Mouse (Mus musculus) hindlimb bud, embryonic 11.5 days (tissue): ENCODE results near the gene Cxcr4.
"Not testable (repeated sequence)": the region's sequence is repeated elsewhere in the genome, so short reads cannot be mapped to it uniquely, and the experiment has no call there.

Source experiments
- DNase-seq: peaks from one replicate; pipeline ENCODE4 v3.0.0-alpha.2; 2012; ENCODE audit warnings: low read depth, low spot score; ENCODE audit errors: extremely low spot score

Cxcr4 gene

GRCm38 (mm10) chr1:128600549-128600948 lies 8.5 kb upstream of the Cxcr4 start:
- no peak for DNase-seq

DNA sequence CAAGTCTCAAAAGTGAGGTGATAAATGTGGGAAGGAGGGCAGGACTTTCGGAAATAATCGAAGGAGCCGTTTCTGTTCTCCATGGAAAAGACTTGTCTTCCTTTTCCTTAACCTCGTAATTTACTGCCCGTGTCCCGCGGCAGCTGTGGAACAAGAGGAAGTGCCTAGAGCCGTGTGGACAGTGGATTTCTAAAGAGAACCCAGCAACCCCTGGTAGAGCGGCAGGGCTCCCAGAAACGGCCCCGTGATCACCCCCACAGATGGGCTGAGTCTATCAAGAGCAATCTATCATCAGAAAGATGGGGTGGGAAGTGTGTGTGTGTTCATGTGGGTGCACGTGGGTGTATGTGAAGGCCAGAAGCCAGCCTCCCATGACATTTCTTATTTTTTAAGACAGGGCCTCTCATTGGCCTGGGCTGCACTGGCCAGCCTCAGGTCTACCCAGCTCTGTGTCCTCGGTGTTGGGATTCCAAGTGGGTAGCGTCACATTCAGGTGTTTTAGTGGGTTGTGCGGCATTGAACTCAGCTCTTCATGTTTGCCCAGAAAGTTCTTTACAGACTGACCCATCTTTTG lies 5.2 kb upstream of the Cxcr4 start:
- no peak for DNase-seq

DNA sequence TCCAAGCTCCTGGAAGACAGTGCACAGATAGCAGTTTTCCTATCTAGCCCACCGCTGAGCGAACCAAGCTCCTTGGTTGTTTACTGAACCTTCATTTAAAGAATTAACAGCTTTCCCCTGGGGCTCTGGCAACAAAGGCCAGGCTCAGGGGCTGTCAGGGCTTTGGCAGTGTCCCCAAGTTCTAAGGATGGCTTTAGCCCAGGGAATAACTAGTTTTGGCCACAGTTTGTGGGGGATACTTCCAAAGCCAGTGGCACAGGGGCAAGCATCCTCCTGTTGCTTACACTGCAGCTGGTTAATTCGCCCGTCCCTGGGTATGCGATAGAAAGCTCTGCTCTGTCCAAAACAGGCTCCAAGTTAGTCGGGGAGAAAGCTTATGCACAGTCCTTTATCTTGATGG lies 3.4 kb upstream of the Cxcr4 start:
- DNase-seq: no peak

- no peak for DNase-seq
Observed at GRCm38 (mm10) chr1:128595105-128595420, 3.0 kb upstream of the Cxcr4 start.

DNA sequence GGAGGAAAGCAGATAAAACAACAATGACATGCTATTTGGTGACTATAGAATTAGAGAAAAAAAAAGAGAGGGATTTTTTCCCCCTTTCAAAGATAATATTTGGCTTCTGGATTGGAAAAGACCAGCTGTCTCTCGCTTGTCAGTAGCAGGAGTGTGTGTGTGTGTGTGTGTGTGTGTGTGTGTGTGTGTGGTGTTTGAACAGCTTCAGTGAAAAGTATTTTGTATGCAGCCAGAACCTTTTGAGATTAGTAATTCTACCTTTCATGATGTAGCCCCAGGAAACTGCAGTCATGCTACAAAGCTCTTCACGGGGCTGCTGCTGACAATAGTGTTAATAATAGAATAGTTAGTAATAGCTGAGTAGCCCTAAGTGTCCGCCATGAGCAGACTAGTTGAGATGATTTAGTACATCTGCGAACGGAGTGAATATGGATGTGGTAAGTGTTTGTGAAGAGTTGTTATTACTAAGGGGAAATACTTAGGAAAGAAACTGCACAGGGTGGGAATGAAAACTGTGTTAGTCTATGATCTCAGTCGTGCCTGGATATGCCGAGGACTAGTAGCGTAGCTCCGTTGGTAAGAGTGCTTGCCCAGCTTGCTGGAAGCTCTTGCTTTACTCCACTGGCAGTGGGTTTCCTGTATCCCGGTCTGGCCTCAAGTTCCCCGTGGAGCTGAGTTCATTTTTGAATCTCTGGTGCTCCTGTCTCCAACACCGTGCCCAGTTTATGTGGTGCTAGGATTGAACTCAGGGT lies 2.4 kb upstream of the Cxcr4 start:
- DNase-seq: no peak

GRCm38 (mm10) chr1:128592961-128593501 lies 938 bp upstream of the Cxcr4 start:
- no peak for DNase-seq

DNA sequence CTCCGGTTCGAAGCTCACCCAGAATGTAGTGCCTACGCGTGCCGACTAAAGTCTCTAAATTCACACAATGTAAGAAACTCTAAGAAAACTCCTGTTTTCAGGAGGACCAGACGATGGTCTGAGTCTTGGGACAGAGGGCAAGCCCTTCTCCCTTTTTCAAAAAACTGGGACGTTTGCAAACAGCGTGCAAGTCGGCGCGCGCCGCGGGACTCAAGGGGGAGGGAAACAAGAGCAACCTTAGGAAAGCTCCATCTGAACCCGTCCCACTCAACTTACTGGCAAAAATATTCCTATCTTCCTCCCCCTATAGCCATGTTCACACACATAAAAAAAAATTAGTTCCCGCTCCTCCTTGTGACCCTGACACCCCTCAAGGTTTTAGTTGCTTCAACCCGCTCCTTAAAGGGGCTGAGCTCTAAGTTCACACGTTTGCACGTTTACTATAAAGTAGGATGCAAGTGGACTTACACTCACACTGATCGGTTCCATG lies 327 bp downstream of the Cxcr4 start:
- peak; percentile 53 for DNase-seq

DNA sequence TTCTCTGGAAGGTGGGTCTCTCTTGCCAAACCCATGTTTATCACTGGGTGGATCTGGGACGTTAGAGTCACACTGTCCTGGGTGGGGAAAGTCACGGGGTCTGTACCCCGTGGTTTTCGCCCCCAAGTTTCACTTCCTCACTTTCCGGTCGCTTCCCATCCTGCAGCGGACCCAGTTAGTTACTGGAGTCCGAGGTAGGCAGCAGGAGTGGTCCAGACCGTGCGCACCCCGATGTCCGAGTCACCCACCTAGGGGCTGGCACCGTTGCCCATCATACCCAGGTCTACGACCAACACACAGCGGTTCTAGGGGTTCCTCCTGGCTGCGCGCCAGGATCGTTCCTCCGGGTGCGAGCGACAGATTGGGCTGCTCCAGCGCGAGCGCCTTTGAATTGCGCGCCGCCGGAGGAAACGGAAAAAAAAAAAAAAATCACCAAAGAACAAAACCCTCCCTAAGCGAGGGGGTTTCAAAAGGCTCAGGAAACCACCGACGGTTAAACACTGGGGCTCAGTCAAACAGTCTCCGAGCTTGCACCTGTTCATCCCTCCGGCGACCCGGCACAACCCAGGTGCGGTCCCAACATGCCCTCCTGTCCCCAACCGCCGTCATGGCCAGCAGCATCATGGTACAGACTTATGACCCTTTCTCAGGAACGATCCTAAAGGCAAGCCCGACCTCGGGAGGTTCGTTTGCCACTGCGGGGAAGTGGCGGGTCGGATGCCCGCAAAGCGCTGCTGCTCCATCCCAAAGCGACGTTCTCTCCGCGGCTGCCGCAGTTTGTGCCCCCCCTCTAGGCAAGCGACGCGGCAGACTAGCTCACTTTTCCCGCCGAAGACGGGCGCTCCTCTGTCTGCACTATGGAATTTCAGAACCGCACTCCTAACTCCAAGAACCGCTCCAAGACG lies 1.0 kb downstream of the Cxcr4 start:
- DNase-seq: no peak

- no peak for DNase-seq
Observed at GRCm38 (mm10) chr1:128590011-128590410, 2.1 kb downstream of the Cxcr4 start.

- DNase-seq: no peak
Observed at GRCm38 (mm10) chr1:128589488-128589887, 2.6 kb downstream of the Cxcr4 start.

GRCm38 (mm10) chr1:128588337-128588736 lies 3.8 kb downstream of the Cxcr4 start:
- DNase-seq: no peak

DNA sequence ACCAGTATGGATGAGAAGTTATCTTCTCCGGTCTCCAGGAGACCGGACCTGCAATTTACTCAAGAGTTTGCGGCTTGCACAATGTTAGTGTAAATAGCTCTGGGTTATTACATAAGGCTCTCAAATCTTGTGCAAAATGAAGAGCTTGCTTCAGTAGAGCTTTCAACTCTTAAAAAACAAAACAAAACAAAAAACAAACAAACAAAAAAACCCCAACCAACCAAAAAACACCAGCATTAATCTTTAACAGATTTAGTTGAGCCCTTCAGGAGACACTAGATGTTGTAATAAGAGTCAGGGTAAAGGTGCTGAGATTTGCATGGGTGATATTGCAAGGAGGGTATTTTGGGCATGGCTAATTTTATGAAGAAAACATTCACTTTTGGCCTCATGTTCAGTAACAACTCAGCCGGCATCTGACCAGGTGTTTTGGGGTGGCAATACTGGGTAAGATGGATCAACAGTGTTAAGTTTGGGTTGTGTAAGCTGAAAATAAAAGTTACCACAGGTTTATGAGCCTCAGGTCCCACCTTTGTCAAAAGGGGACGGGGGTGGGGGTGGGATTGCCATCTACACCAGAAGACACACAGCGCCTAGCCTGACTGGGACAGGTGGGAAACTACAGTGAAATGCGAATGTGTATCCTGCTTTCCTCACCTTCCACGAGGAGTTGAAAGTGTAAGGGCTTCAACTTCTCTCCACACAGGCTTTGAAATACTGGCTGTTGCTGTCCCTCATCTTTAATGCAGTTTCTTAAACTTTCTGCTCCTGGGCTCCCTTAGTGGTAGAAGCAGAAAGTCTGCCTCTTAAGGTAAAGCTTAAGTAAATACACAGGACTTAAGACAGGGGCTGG lies 4.9 kb downstream of the Cxcr4 start:
- DNase-seq: no peak

GRCm38 (mm10) chr1:128586162-128586927 lies 5.7 kb downstream of the Cxcr4 start:
- no peak for DNase-seq

DNA sequence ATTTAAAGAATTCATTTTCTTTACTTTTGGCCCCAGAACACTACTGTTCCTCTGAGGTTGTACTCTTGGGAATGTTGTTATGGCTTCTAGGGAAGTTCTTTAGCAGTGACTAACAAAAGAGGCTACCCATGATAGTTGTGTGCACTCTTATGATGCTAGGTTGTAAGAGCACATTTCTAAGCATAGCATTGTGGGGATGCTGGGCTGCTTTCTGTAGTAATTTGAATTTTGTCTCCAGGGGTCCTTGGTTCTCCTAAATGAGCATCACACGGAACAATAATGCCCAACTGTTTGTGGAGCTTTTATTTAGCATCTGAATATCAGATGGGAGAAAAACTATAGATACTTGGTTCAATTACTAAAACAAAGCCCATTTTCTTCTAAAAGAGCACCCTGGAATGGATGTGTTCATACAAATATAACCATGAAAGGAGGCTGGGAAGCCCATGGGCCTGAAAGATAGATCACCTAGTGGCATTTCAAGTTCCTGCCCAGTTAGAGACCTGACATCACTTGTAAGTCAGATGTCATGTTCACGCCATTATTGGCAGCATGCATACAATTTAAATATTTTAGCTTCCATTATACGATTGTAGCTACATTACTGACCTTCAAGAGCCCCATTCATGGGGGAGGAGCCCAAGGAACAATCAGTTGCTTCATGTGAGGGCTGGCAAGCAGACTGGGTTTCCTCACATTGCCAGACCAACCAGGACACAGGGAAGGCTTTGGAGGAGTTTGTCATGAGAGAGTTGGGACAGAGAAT lies 6.5 kb downstream of the Cxcr4 start:
- DNase-seq: no peak

DNA sequence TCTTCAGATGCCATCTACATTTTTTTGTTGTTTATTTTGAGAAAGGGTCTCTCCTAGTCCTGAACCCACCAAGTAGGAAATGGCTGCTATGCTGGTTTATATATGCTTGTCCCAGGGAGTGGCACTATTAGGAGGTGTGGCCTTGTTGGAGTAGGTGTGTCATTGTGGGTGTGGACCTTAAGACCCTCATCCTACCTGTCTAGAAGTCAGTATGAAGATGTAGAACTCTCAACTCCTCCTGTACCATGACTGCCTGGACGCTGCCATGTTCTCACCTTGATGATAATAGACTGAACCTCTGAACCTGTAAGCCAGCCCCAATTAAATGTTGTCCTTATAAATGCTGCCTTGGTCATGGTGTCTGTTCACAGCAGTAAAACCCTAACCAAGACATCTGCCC lies 7.4 kb downstream of the Cxcr4 start:
- DNase-seq: not testable (repeated sequence)

GRCm38 (mm10) chr1:128583279-128583872 lies 8.7 kb downstream of the Cxcr4 start:
- no peak for DNase-seq

GRCm38 (mm10) chr1:128580321-128580720 lies 11.8 kb downstream of the Cxcr4 start:
- no peak for DNase-seq

GRCm38 (mm10) chr1:128578454-128578853 lies 13.6 kb downstream of the Cxcr4 start:
- no peak for DNase-seq

DNA sequence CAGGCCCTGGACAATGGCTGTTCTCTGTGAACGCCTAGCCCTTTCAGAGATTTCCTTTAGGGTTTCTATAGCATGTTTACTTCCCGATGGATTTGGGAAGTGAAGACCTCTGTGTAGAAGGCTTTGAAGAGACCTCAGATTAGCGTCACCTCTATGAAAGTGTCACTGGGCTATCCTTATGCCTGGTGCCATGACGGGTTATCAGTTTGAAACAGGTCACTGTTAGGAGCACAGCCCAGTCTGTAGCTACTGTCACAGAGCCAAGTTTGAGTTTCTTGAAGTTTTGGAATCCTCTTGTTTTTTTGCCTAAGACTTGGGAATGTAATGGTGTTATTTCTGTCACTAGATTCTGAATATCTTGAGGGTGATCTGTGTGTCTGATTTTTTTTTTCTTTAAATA lies 17.0 kb downstream of the Cxcr4 start:
- no peak for DNase-seq
